Mouse (Mus musculus) ovary, postnatal 14 days (tissue): ENCODE data around the gene Cnn1.
"Not testable (repeated sequence)": the region's sequence is repeated elsewhere in the genome, so short reads cannot be mapped to it uniquely, and the experiment has no call there.

Experiments used
- DNase-seq: peaks from one replicate; pipeline ENCODE4 v3.0.0; 2022; ENCODE audit warnings: low spot score

Cnn1 gene

DNA sequence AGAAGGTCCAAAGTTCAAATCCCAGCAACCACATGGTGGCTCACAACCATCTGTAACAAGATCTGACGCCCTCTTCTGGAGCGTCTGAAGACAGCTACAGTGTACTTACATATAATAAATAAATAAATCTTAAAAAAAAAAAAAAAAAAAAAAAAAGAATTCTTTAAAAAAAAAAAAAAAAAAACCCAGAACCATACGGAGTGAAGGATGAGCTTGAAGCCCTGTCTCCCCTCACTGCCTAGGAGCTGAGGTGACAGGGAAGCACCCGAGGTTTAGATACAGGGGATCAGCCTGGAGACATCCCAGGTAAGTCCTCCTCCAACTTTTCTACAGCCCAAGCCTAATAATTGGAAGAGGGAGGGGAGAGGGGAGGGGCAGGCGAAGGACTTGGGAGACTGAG is 23.2 kb upstream of the Cnn1 start:
- DNase-seq, result not testable (repeated sequence)

DNA sequence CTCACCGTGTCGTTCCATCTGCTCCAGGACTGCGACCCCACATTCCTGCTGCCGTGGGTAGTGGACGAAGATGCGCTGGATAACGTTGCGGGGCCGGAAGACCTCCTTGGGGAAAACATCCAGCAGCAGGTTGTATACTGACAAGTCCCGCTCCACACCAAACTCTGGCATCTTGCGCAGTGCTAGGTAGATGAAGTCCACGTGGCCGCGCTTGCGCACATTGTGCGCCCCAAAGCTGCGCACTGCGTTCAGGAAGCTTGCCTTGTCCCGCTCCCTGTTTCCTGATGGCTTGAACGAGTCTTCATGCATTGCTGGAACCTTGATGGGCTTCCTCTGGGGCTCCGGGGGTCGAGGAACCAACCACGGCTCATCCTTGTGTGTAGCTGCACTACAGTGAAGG is 22.8 kb upstream of the Cnn1 start:
- no peak for DNase-seq

DNA sequence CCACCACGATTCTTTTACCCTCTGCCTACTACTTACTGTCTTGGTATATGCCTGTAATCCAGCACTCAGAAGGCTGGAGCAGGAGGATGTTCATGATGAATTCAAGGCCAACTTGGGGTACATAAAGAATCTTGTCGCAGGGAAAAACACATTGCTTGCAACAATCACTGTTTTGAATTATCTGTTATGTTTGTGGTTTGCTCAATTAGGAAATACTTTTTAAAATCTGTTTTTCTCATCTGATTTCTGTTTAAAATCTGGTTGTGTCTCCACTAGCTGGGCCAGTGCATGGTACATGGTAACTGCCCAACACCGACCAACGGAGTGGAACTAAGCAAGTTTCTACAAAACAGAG is 14.4 kb upstream of the Cnn1 start:
- no peak for DNase-seq

DNA sequence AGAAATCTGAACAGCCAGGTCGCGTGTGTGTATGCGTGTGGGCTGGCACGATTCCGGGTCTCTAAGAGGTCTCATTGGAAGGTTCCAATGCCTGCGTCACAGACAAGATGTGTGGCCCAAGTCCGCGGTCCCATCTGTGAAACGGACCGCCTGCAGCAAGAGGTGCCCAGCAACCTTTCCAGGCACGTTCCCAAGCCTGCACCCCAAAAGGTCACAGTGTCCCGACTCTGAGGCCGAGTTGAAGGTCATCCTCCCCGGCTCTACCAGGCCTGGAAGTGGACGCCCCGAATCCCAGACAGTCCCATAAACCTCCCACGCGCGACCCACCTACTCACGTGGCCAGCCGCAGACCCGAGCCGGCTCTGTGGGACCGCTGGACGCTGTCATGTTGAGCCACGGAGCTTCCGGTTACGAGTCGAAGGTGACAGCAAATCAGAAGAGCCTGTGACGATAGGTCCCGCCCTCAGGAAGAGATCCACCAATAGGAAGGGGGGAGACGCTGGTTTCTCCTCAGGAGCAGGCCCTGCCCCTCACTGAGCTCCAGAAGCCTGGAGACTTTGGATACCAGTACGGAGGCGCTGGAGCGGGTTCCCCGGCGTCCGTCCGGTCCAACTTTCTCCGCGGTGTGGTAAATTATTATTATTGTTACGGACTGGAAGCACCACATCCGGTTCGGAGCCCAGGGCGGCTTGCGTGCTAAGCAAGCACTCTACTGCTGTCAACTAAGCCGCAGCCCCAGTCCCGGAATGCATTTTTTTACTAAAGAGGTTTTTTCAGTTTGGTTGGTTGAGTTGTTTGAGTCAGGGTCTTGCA is 13.8 kb upstream of the Cnn1 start, which contains the start of gene Ecsit:
Gene Ecsit (minus strand): TSS at position 417 of the 813 bp plus-strand sequence.
- peak; percentile 81 for DNase-seq

DNA sequence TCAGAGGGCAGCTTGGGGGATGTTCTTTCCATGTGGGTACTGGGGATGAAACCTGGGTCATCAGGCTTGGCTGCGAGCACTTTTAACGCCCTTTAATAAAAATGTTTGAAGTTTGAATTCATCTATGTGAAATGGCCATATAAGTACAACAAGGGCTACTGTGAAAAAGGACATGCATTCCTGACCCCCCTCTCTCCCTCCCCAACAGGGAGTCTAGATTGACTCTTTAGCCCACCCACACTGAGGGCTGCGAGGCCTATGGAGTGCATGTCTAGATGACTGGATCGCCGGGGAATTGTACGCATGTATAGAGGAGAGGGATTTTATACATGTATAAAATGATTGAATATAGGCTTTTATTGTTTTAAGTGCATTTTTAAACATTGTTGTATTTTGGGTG is 13.0 kb upstream of the Cnn1 start:
- DNase-seq, result no peak

DNA sequence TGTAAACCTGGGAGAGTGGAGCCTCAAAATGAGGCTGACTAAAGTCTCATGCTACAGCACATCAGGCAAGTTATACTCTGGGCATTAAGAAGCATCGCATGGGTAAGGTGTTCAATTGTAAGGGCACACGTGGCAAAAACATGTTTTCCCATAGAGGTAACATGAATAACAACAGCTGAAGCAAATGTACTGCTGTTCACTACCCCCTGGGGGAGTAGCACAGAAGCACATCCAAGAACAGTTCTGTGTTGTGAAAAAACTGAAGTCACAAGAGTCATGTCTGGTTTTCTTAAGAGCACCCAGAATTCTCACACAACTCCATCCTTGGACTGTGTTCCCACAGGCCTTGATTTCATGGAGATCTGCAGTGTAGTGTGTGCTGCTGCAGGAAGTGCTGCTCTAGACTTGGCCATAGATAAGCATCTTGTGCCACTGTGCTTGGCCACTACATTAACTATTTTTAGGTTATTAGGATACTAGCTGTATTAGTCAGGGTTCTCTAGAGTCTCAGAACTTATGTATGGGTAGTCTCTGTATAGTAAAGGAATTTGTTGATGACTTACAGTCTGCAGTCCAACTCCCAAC is 11.9 kb upstream of the Cnn1 start:
- DNase-seq, result no peak

DNA sequence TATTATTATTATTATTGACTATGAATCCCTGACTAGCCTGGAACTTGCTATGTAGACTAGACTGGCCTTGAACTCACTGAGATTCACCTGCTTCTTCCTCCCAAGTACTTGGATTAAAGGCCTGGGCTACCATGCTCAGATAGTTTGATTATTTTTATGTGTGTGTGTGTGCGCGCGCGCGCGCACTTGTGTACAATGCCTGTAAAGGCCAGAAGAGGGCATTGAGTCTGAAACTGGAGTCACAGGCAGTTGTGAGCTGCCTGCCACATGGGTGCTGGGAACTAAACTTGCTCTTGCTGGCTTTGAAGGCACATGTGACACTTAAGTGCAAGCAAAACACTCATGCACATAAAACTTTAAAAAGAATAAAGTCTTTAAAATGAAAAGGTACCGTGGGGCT is 9.7 kb upstream of the Cnn1 start:
- DNase-seq, result no peak

DNA sequence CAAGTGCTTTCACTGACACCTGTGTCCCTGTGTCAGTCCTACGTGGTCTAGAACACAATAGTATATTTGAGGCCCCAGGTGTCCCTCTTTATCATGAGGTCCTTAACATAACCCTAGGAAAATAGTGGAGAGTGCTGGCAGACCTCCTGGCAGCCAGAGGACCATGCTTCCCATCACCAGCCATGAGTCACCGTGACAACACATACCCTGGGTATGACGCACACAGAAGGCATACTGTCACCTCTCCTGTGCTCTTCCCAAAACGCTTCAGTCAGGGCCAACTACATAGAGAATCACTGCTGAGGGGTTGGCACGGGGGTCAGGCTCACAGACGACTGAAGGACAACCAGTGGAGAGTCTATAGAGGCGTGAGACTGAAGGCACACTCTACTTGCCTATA is 9.0 kb upstream of the Cnn1 start:
- no peak for DNase-seq

DNA sequence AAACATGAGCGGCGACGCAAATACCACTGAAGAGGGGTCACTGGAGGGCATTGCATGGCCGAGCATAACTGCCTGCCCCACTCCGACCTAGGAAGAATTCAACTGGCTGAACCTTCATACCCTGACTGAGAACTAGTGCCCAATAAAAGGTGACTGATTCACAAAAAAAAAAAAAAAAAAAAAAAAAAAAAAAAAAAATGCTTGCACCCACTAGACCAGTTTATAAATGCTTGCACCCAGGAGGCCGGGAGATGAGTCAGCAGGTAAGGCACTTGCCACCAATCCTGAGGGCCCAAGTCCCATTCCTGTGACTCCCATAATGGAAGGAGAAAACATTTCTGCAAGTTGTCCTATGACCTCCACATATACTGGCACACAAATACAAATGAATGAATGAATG is 6.3 kb upstream of the Cnn1 start:
- no peak for DNase-seq

DNA sequence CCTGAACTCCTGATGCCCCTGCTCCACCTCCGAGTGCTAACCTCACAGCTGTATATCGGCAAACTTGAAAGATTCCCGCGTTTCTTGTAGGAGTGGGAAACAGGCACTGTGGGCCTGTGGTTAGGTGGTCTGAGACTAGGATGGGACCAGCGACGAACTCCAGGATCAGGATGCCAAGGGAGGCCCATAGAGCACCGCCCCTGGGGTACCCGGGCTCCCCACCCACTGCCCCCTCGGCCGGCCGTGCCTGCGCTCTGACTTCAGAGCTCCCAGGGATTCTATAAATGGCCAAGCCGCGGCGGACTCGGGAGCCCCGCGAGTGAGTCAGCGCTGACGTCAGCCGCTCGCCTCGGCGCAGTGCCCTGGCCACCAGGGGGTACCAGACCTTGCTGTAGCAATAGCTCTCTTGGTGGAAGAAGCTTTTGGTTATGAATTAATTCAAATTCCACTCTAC is 3.1 kb upstream of the Cnn1 start:
- peak; percentile 68 for DNase-seq

DNA sequence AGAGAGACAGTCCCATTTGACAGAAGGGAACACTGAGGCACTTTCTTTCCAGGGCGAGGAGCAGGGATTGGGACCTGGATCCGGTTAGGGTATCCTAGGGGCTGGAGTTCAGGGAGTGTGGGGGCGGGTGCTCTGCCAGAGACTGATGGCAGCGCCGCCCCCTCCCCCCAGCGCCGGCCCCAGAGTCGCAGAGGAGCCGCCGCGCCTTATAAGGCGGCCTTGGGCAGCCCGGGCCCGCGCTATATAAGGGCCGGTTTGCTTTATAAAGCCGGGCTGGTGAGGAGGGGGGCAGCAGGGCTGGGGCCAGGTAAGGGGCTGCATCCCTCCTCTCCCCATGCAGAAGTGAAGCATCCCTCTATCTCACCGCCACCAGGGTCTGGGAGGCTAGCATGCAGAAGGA is 906 bp downstream of the Cnn1 start:
- no peak for DNase-seq

DNA sequence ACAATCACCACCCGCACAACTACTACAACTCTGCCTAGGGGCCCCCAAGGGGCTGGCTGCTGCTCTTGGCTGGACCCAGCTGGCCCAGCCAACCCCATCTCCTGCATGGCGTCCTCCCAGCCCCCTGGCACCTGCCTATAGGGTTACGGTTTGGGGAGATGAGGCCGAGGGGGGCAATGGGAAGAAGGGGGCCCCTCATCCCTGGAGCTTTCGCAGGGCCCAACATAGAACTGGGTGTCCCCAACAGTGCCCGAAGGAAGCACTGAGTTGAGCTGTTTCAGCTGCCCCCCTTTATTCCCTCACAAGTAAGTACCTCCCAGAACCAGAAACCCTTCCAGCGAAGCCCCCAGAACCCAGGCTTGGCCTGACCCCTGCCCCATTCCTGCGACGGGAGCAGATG is 9.2 kb downstream of the Cnn1 start:
- no peak for DNase-seq

DNA sequence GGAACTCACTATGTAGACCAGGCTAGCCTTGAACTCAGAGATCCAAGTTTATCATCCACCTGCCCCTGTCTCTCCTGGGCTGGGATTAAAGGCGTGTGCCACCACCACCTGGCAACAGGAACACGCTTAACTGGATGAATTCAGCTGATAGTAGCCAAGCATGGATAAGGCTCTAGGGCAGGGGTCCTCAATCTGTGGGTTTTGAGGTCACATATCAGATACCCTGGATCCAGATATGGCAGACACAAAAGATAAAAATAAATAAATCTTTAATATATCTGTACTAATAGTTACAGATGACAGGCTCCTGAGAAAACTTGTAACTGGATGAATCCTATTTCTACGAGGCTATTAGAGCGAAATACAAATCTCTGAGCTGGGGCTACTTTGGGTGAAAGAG is 16.6 kb downstream of the Cnn1 start:
- no peak for DNase-seq

DNA sequence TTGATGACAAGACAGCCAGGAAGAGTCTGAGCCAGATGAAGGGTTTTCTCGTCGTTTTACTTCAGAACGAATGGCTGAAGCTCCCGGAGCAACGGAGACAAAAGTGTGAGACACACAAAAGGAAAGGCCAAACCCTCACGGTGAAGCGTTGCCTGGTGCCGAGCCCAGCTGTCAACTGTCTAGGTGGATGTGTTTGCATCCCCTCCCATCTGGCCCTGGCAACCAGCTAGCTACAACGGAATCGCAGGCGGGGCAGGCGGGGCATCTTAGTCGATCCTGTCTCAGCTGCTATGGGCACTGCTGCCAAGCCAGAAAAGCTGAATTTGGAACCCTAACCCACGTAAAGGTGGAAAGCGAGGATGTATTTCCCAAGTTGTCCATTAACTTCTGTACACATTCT is 17.1 kb downstream of the Cnn1 start:
- DNase-seq, result no peak

DNA sequence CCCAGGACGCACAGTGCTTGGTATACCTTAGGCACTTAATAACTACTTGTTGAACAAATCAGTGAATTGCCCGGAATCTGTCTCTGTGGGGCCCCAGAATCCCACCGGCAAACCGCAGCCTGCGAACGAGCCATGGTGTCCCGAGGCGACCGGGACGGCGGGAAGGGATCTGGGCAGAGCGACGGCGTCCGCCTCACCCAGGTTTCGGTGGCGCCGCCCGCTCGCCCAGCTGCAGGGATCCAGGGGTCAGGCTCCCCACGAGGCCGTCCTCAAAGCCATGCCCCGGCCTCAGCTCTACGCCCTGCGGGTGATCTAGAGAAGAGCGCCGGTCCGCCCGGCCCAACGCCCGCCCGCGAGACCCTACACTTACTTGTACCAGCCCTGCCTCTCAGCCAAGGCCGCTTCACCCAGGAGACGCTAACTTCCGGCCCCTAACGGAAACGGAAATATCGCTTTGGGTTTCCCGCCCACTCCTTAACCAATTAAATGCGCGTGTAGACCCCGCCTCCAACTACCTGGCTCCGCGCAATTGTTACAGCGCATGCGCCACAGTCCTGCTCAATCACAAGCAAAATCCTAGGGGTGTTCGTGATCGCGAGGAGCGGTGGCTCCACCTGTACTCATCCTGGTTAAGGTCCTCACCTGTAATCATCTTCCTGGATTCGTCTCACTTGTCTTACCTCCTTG is 17.9 kb downstream of the Cnn1 start, which contains the start of gene Elof1:
Gene Elof1 (minus strand): TSS at position 433 of the 687 bp plus-strand sequence.
- peak; percentile 84 for DNase-seq

DNA sequence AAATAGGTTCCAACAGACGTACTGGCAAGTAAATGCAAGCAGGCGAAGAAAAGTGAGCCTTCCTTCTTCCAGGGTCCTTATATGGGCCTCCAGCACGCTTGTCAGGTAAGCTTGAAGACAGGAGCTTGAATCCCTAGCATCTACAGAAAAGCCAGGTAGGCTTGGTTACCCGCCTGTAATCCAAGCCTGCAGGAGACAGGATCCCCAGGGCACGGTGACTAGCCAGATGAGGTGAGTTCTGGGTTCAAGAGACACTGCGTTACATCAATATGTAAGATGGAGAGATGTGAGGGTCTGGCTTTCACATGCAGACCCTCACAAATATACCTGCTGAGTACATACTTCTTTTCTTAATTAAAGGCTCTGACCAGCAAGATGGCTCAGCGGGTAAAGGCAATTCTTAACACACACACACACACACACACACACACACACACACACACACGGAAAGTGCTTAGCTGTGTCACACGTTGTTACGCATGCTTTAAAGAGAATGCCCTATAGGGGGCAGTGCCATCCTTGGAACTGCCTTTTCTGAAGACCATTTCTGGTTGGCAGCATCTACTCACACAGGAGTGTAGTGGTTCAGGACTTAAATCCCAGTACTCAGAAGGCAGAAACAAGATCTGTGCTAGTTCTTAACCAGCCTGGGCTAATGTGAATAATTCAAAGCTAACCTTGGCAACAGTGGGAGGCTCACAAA is 18.9 kb downstream of the Cnn1 start:
- peak; percentile 29 for DNase-seq

DNA sequence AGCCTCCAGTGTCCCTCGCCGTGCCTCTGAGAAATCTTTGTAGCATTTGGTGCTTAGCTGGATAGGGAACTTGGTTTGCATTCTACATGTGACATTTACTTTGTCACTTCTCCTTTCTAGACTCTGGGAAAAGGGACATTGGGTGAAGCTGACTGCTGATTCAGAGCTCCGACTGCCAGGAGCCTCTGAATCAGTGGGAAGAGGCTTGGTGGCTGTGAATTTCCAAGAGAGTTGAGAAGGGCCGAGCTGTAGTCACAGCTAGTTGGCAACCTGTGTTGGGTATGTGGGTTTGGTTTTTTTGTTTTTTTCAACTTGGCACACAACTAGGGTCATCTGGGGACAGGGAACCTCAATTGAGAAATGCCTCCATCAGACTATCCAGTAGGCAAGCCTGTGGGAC is 20.5 kb downstream of the Cnn1 start:
- no peak for DNase-seq

DNA sequence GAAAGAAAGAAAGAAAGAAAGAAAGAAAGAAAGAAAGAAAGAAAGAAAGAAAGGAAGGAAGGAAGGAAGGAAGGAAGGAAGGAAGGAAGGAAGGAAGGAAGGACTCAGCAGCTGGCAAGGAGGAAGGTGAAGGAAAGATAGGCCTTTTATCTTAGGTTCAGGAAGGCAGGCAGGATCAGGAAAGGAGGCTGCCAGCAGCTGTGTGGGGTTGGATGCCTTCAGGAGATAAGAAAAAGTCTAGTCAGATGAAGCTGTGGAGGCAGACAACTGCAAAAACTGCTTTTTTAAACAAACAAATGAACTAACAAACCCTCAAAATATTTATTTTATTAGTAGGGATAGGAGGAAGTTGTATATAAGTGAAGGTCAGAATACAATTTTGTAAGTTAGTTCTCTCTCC is 22.5 kb downstream of the Cnn1 start:
- DNase-seq, result no peak

DNA sequence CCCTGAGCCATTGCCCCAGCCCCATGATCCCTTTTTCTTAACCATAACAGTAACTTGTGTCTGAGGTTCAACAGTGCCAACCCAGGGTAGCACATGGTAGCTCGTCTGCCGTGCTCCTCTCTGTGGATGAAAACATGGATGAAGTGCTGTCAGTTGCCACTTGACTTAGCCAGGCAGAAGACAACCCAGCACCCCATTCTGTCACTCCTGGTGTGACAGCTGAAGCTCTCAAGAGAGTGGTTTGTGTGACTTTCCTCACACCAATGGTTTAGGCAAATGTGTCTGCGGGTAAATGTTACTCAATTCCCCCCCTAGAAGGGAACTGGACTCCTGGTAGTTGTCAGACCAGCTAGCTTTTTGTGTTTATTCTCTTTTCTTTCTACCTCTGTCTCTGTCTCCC is 23.0 kb downstream of the Cnn1 start:
- no peak for DNase-seq

DNA sequence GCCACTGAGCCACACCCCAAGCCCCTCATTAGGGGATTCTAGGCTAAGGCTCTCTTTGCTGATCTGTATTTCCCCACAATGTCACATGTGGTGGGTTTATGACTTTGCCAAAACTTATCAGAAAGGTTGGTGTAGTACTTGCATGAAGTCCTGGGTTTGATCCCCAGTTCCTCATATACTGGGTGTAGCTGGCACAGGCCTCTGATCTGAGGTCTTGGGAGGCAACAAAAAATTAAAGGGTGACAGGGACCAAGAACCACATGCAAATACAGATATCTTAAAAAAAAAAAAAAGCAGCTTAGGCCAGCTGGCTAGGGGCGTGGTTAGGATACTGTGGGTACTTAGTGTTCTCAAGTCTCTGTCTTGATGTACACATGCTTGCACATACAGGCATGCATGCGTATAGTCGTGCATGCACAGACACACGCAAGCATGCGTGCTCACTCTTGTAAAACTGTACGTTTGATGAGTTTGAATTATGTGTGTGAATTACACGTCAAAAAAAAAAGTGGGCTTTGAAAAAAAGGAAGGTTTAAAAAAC is 24.1 kb downstream of the Cnn1 start:
- no peak for DNase-seq

DNA sequence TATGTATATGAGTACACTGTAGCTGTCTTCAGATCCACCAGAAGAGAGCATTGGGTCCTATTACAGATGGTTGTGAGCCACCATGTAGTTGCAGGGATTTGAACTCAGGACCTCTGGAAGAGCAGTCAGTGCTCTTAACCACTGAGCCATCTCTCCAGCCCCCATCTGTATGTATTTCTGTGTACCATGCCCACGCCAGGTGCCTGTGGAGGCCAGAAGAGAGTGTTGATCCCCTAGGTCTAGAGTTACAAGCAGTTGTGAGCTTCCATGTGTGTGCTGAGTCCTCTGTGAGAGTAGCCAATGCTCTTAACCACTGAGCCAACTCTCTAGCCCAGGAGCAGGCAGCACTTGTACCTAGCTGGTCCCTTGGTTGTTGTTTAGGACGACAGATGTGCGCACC is 25.2 kb downstream of the Cnn1 start:
- DNase-seq, result no peak
